Mouse (Mus musculus) forebrain, embryonic 11.5 days (tissue): Measurements from ENCODE around the gene Uggt2. TPM values are rescaled to one million over a fixed set of nuclear protein-coding genes. Genes with fewer than 3 reads are reported as not detected.

ENCODE experiments used
- ATAC-seq: fragments of 200-750 bp; cut with Nextera tagmentation; replicated peaks from 2 replicates; pipeline ENCODE4 v1.8.0; 2017; ENCODE audit warnings: moderate TSS enrichment; ENCODE audit not compliant: low FRiP score
- DNase-seq: peaks from one replicate; pipeline ENCODE4 v3.0.0-alpha.2; 2017; ENCODE audit warnings: low spot score
- H3K27ac ChIP-seq: fragments of 300-500 bp; sonication (generic); 2 replicates; pipeline ENCODE4 v1.5.1; 2014; ENCODE audit warnings: low read depth, low read length
- H3K27me3 ChIP-seq: fragments of 300-500 bp; sonication (generic); 2 replicates; pipeline ENCODE4 v1.6.1; 2014; ENCODE audit warnings: mild to moderate bottlenecking, low read length, mixed read lengths; ENCODE audit not compliant: control insufficient read depth, insufficient read depth
- H3K36me3 ChIP-seq: fragments of 300-500 bp; sonication (generic); 2 replicates; pipeline ENCODE4 v1.6.1; 2014; ENCODE audit warnings: mild to moderate bottlenecking, low read length, moderate library complexity, mixed read lengths; ENCODE audit not compliant: control insufficient read depth, insufficient read depth
- H3K4me1 ChIP-seq: fragments of 300-500 bp; sonication (generic); replicated peaks from 2 replicates; pipeline ENCODE4 v1.6.1; 2014; ENCODE audit warnings: low read length, mixed read lengths; ENCODE audit not compliant: control insufficient read depth, insufficient read depth
- H3K4me2 ChIP-seq: fragments of 300-500 bp; sonication (generic); 2 replicates; pipeline ENCODE4 v1.6.1; 2014; ENCODE audit warnings: low read depth, mild to moderate bottlenecking, low read length, moderate library complexity, mixed read lengths; ENCODE audit not compliant: severe bottlenecking
- H3K4me3 ChIP-seq: fragments of 300-500 bp; sonication (generic); 2 replicates; pipeline ENCODE4 v1.5.1; 2014; ENCODE audit warnings: low read depth, low read length
- H3K9ac ChIP-seq: fragments of 300-500 bp; sonication (generic); 2 replicates; pipeline ENCODE4 v1.6.1; 2014; ENCODE audit warnings: low read length
- H3K9me3 ChIP-seq: fragments of 300-500 bp; sonication (generic); 2 replicates; pipeline ENCODE4 v1.6.1; 2016; ENCODE audit warnings: low read length, mixed read lengths; ENCODE audit not compliant: control insufficient read depth
- WGBS: fragments of 180-500 bp; shearing (Covaris S2); extraction: QIAGEN DNeasy Blood & Tissue Kit; methylation state at CpG from one replicate; pipeline ENCODE4 v1.1.7; 2014; 5-methylcytosine and 5-hydroxymethylcytosine counted together
- polyA plus RNA-seq: library from polyadenylated mRNA; unstranded; fragments of >200 nt; fragmentation: Nextera tagmentation; extraction: Ambion mirVana; gene quantifications from 2 replicates; pipeline ENCODE4 v1.2.1, GENCODE M21; 2014

The Uggt2 gene
- polyA plus RNA-seq, 1 experiment from 2014 or later: 23.9 TPM

DNA sequence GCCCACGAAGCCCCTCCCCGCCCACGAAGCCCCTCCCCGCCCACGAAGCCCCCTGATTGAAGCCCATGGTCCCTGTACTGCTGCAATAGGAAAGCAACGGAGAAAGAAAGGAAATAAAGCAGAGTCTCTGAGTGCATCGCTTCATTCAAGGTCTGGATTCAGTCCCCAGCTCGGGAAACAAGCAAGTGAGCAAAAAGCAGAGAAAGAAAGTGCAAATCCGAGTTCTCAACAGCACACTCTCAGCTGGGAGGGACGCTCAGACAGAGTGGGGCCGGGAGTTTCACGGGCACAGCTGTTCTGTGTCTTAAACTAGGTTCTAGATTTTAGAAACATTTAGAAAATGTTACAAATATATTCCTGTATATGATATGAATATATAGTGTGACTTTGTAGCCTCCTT lies 24.4 kb upstream of the Uggt2 start:
- H3K36me3 ChIP-seq: no peaks in the 10 kb centered on the region
- H3K27me3 ChIP-seq: no peaks in the 10 kb centered on the region
- 5% methylated on average over 12 of the region's 12 CpGs for WGBS
- H3K4me2 ChIP-seq: peak overlapping the region; percentile 53
- H3K9me3 ChIP-seq: no peaks in the 10 kb centered on the region
- H3K4me3 ChIP-seq: peak overlapping the region; percentile 31
- DNase-seq: no peak
- peak; percentile 68 for ATAC-seq
- H3K9ac ChIP-seq: peak overlapping the region; percentile 32; the same call in 1 of the 2 replicates
- H3K4me1 ChIP-seq: no peaks in the 10 kb centered on the region
- H3K27ac ChIP-seq: no peak overlapping the region

DNA sequence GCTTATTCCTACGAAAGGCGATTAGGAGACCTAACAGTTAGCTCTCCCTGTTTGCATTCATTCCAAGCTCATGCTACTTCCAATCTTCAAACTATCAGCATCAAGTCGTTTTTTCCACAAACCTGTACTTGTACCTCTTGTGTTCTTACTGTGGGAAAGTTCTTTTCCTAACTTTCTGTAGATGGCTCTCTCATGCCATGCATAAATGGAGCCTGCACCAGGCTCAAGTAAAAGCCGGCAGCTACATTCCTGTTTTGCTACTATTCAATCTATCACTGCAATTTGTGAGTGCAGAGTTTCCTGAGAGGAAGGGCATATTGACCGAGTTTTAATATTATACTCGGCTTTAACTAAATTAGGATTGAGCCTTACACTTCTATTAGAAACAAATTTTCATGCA lies 13.3 kb upstream of the Uggt2 start:
- Histone ChIP-seq H3K36me3 (no peaks in the 10 kb centered on the region), H3K27ac (no peak overlapping the region), H3K4me3 (no peak overlapping the region), H3K9ac (no peak overlapping the region), H3K9me3 (no peaks in the 10 kb centered on the region), H3K4me2 (no peak overlapping the region), H3K4me1 (no peaks in the 10 kb centered on the region), H3K27me3 (no peaks in the 10 kb centered on the region)
- ATAC-seq (no peak), DNase-seq (no peak)
- 83% methylated on average over 6 of the region's 6 CpGs for WGBS

DNA sequence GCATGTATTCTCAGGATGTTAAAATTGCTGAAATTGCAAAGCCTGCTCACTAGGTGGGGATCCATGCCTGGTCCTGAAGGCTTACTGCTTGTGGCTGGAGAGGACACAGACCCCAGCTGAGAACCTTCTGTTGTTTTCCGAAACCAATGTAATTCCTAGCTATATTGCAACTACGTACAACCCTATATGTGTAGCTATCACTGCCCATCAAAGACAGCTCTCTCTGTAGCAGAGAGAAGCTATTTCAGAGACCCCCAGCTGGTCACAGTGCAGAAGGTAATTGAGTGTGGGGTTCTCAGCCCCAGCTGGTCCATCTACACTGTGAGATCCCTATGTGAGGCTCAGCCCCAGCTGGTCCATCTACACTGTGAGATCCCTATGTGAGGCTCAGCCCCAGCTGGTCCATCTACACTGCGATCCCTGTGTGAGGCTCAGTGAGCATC lies 10.6 kb upstream of the Uggt2 start:
- Histone ChIP-seq H3K36me3 (no peaks in the 10 kb centered on the region), H3K9me3 (no peaks in the 10 kb centered on the region), H3K4me2 (no peak overlapping the region), H3K27ac (no peak overlapping the region), H3K4me3 (no peak overlapping the region), H3K4me1 (no peaks in the 10 kb centered on the region), H3K9ac (no peak overlapping the region), H3K27me3 (no peaks in the 10 kb centered on the region)
- ATAC-seq (no peak), DNase-seq (no peak)
- WGBS: 87% methylated on average over 3 of the region's 3 CpGs

DNA sequence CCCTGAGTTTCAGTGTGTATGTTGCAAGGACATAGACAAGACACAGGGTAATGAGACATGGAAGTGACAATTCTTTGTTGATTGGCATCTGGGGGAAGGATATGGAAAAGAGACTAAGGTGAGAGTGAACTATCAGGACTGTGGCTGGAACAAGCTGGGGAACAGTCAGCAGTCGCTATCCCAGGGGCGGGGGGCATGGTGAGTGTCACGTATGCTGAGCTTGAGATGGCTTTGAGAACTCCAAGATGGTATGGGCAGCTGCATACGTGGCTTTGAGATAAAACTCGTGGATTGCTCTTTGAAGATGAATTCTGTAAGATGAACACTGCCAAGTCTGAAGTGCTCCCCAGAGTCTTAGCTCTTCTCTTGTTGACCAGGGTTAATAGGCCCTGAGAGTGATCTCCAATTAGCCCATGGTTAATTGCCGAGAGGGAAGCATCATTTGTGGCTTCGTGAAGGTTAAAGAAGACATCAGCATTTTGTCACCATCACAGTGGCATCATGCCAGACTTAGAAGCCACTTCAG lies 9.6 kb upstream of the Uggt2 start:
- H3K9me3 ChIP-seq: no peaks in the 10 kb centered on the region
- ATAC-seq: no peak
- H3K27ac ChIP-seq: no peak overlapping the region
- H3K4me2 ChIP-seq: no peak overlapping the region
- WGBS: 75% methylated on average over 7 of the region's 7 CpGs
- no peaks in the 10 kb centered on the region for H3K36me3 ChIP-seq
- H3K4me1 ChIP-seq: no peaks in the 10 kb centered on the region
- H3K9ac ChIP-seq: no peak overlapping the region
- no peak overlapping the region for H3K4me3 ChIP-seq
- DNase-seq: no peak
- no peaks in the 10 kb centered on the region for H3K27me3 ChIP-seq

DNA sequence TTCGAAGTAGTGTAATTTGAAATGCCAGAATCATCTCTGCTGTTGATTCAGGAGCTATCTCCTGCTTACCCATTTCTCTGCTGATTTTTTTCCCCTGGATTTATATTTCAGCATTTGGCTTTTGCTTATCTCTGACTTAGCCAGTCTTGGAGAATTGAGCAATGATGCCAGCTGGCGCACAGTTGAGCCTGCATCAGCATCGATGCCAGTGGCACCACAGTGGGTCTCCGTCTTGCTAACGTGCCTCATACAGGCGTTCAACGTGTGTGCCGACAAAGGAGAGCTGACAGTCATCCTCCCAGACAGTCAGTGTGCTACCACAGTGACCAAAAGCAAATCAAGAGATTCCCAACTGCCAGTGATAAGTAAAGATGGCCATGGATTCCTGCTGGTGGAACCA lies 8.4 kb upstream of the Uggt2 start:
- no peak overlapping the region for H3K27ac ChIP-seq
- no peaks in the 10 kb centered on the region for H3K9me3 ChIP-seq
- H3K4me3 ChIP-seq: no peak overlapping the region
- H3K9ac ChIP-seq: no peak overlapping the region
- no peak for DNase-seq
- ATAC-seq: no peak
- H3K27me3 ChIP-seq: no peaks in the 10 kb centered on the region
- WGBS: 94% methylated on average over 8 of the region's 8 CpGs
- no peaks in the 10 kb centered on the region for H3K36me3 ChIP-seq
- H3K4me1 ChIP-seq: no peaks in the 10 kb centered on the region
- H3K4me2 ChIP-seq: no peak overlapping the region

DNA sequence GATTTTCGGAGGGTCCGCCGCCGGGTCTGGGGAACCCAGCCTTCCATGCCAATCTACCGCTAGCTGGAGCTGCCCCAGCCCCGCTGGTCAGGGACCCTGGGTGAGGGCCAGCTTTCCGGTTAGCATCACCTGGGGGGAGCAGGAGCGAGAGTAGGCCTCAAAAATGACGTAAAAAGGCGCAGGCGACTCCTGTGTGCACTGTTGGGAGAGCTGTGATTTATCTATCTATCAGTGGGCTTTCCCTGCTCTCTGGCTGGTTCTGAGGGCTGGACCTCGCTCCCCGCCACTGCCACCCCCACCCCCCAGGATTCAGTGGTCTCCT lies 301 bp upstream of the Uggt2 start:
- ATAC-seq: no peak; the same call in 1 of the 2 replicates
- 2% methylated on average over 13 of the region's 13 CpGs for WGBS

DNA sequence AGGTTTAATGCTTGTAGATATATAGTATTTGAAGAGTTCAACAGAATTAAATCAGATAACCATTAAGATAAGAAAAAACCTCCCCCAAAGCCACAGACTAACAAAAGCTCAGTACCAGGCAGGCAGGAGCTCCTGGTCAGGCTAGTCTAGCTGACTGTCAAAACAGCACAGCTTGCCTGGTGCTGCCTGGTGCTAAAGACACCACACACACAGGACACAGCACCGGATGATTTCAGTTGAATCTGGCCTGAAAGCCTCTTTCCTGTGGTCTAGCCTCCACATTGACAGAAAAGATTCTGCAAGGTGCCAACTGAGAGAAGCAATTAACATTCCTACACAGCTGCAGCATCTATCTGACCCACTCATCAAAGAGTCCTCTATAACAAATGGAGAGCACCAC lies 37.4 kb downstream of the Uggt2 start:
- WGBS: 90% methylated on average over 1 of the region's 1 CpGs
- H3K9ac ChIP-seq: no peak overlapping the region
- no peak for ATAC-seq
- DNase-seq: no peak
- H3K4me1 ChIP-seq: no peaks in the 10 kb centered on the region
- H3K27me3 ChIP-seq: no peaks in the 10 kb centered on the region
- no peak overlapping the region for H3K27ac ChIP-seq
- no peaks in the 10 kb centered on the region for H3K36me3 ChIP-seq
- H3K4me2 ChIP-seq: no peak overlapping the region
- no peak overlapping the region for H3K4me3 ChIP-seq
- H3K9me3 ChIP-seq: no peaks in the 10 kb centered on the region

More for the DNA sequence above, 301 bp upstream of the Uggt2 start:
- no peak for DNase-seq
- Histone ChIP-seq H3K36me3 (no peaks in the 10 kb centered on the region), H3K4me1 (0 out of 2 replicates have a peak, but pooled peaks cover 5% of the 10 kb centered on the region), H3K9me3 (no peaks in the 10 kb centered on the region), H3K9ac (peak overlapping the region; percentile 93), H3K4me2 (peak overlapping the region; percentile 81), H3K27ac (no peak overlapping the region), H3K4me3 (peak overlapping the region; percentile 74), H3K27me3 (no peaks in the 10 kb centered on the region)

DNA sequence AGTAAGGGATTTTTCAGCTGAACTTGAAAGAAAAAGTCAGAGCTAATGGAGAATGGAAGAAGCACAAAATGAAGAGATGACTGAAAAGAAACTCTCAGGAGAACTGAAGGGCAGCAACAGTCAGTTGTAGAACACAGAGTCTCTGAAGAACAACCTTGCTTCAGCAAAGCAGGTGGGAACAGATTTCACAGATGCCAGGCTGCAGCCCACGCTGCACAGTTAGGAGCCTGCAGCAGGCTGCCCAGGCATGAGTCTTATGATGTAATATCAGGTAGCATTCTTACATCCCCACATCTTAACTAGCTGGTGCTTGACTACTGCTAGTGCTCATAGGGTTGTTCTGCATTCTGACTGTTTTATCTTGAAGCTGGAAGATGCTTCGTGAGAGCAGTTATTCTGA lies 38.5 kb downstream of the Uggt2 start:
- no peak for ATAC-seq
- no peak for DNase-seq
- H3K27me3 ChIP-seq: no peaks in the 10 kb centered on the region
- no peak overlapping the region for H3K4me2 ChIP-seq
- WGBS: 98% methylated on average over 2 of the region's 2 CpGs
- H3K36me3 ChIP-seq: no peaks in the 10 kb centered on the region
- no peak overlapping the region for H3K9ac ChIP-seq
- no peak overlapping the region for H3K4me3 ChIP-seq
- no peak overlapping the region for H3K27ac ChIP-seq
- no peaks in the 10 kb centered on the region for H3K4me1 ChIP-seq
- no peaks in the 10 kb centered on the region for H3K9me3 ChIP-seq

DNA sequence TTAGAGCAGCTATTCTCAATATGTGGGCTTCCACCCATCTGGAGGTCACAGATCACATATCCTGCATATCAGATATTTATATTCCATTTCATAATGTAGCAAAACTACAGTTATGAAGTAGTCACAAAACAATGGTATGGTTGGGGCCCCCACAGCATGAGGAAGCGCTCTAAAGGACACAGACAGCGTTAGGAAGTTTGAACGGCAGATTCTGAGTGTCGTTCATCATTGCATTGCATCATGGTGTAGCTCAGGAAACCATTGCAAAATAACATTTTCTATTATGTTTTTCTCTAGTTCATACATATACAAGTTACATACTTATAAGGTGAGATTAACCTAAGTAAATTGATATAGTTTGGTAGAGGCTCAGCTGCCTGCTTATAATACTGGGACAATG lies 42.2 kb downstream of the Uggt2 start:
- Histone ChIP-seq H3K4me3 (no peak overlapping the region), H3K4me2 (no peak overlapping the region), H3K4me1 (no peaks in the 10 kb centered on the region), H3K27me3 (no peaks in the 10 kb centered on the region), H3K9ac (no peak overlapping the region), H3K36me3 (no peaks in the 10 kb centered on the region; the same call in 1 of the 2 replicates), H3K27ac (no peak overlapping the region), H3K9me3 (no peaks in the 10 kb centered on the region)
- WGBS: 91% methylated on average over 4 of the region's 4 CpGs
- ATAC-seq (no peak), DNase-seq (no peak)
